Mouse (Mus musculus) limb, embryonic 15.5 days (tissue): ENCODE results near the gene Padi4. TPM values are rescaled to one million over a fixed set of nuclear protein-coding genes. Genes with fewer than 3 reads are reported as not detected.
A peak's percentile ranks its signal among the peaks of the same experiment; 100 is the strongest.

ENCODE experiments used
- ATAC-seq: fragments of 200-750 bp; cut with Nextera tagmentation; 2 replicates; pipeline ENCODE4 v1.8.0; 2017; ENCODE audit warnings: low read depth, moderate TSS enrichment; ENCODE audit not compliant: insufficient number of reproducible peaks, low FRiP score, low TSS enrichment
- H3K27ac ChIP-seq: fragments of 300-500 bp; sonication (generic); 2 replicates; pipeline ENCODE4 v1.5.1; 2015; ENCODE audit warnings: moderate library complexity, mild to moderate bottlenecking, inconsistent platforms
- H3K27me3 ChIP-seq: fragments of 300-500 bp; sonication (generic); 2 replicates; pipeline ENCODE4 v1.6.1; 2015; ENCODE audit warnings: inconsistent platforms
- H3K36me3 ChIP-seq: fragments of 300-500 bp; sonication (generic); 2 replicates; pipeline ENCODE4 v1.6.1; 2015; ENCODE audit warnings: inconsistent platforms
- H3K4me1 ChIP-seq: fragments of 300-500 bp; sonication (generic); 2 replicates; pipeline ENCODE4 v1.6.1; 2015; ENCODE audit warnings: inconsistent platforms
- H3K4me2 ChIP-seq: fragments of 300-500 bp; sonication (generic); 2 replicates; pipeline ENCODE4 v1.6.1; 2015; ENCODE audit warnings: mild to moderate bottlenecking, inconsistent platforms
- H3K4me3 ChIP-seq: fragments of 300-500 bp; sonication (generic); 2 replicates; pipeline ENCODE4 v1.5.1; 2015; ENCODE audit warnings: mild to moderate bottlenecking, inconsistent platforms
- H3K9ac ChIP-seq: fragments of 300-500 bp; sonication (generic); 2 replicates; pipeline ENCODE4 v1.6.1; 2015; ENCODE audit warnings: inconsistent platforms
- H3K9me3 ChIP-seq: fragments of 300-500 bp; sonication (generic); 2 replicates; pipeline ENCODE4 v1.6.1; 2016; ENCODE audit warnings: inconsistent platforms
- WGBS: fragments of 180-500 bp; shearing (Covaris S2); methylation state at CpG from one replicate; pipeline ENCODE4 v1.1.7; 2015; 5-methylcytosine and 5-hydroxymethylcytosine counted together
- polyA plus RNA-seq: library from polyadenylated mRNA; unstranded; fragments of >200 nt; fragmentation: Nextera tagmentation; extraction: Ambion mirVana; gene quantifications from 2 replicates; pipeline ENCODE4 v1.2.1, GENCODE M21; 2015

Padi4 gene
- polyA plus RNA-seq, 1 experiment from 2014 or later = 0.56 TPM

- no peak overlapping the region for H3K4me2 ChIP-seq
- H3K4me1 ChIP-seq = no peaks in the 10 kb centered on the region
- ATAC-seq = no peak
- H3K27me3 ChIP-seq = no peaks in the 10 kb centered on the region
- no peaks in the 10 kb centered on the region for H3K9me3 ChIP-seq
- no peak overlapping the region for H3K4me3 ChIP-seq
- H3K9ac ChIP-seq = no peak overlapping the region
- WGBS = 85% methylated on average over 7 of the region's 7 CpGs
- no peaks in the 10 kb centered on the region for H3K36me3 ChIP-seq
- H3K27ac ChIP-seq = no peak overlapping the region
Measured at GRCm38 (mm10) chr4:140761601-140762000, 12.4 kb downstream of the Padi4 start.

- 75% methylated on average over 3 of the region's 3 CpGs for WGBS
- H3K36me3 ChIP-seq = no peaks in the 10 kb centered on the region
- H3K4me2 ChIP-seq = no peak overlapping the region
- H3K27ac ChIP-seq = no peak overlapping the region
- no peak for ATAC-seq
- no peak overlapping the region for H3K9ac ChIP-seq
- no peaks in the 10 kb centered on the region for H3K9me3 ChIP-seq
- no peaks in the 10 kb centered on the region for H3K4me1 ChIP-seq
- no peak overlapping the region for H3K4me3 ChIP-seq
- H3K27me3 ChIP-seq = no peaks in the 10 kb centered on the region
Measured at GRCm38 (mm10) chr4:140755811-140756210, 18.2 kb downstream of the Padi4 start.

- H3K27ac ChIP-seq = no peak overlapping the region
- 42% methylated on average over 7 of the region's 7 CpGs for WGBS
Measured at GRCm38 (mm10) chr4:140753366-140753765, 20.7 kb downstream of the Padi4 start.

GRCm38 (mm10) chr4:140750328-140750727, 23.7 kb downstream of the Padi4 start:
- no peak overlapping the region for H3K4me3 ChIP-seq
- H3K4me1 ChIP-seq = peaks cover 8% of the 10 kb centered on the region
- H3K36me3 ChIP-seq = no peaks in the 10 kb centered on the region
- H3K27me3 ChIP-seq = peaks cover 8% of the 10 kb centered on the region; the same call in 1 of the 2 replicates
- no peak overlapping the region for H3K27ac ChIP-seq
- no peaks in the 10 kb centered on the region for H3K9me3 ChIP-seq
- no peak for ATAC-seq
- 10% methylated on average over 19 of the region's 19 CpGs for WGBS
- no peak overlapping the region for H3K4me2 ChIP-seq
- no peak overlapping the region for H3K9ac ChIP-seq

More at GRCm38 (mm10) chr4:140753366-140753765, 20.7 kb downstream of the Padi4 start:
- Histone ChIP-seq H3K4me2 (no peak overlapping the region), H3K36me3 (no peaks in the 10 kb centered on the region), H3K27me3 (peaks cover 8% of the 10 kb centered on the region; the same call in 1 of the 2 replicates), H3K9me3 (no peaks in the 10 kb centered on the region), H3K4me3 (no peak overlapping the region), H3K9ac (no peak overlapping the region), H3K4me1 (peaks cover under 1% of the 10 kb centered on the region; the same call in 1 of the 2 replicates)
- ATAC-seq = no peak

- no peaks in the 10 kb centered on the region for H3K9me3 ChIP-seq
- H3K4me1 ChIP-seq = peaks cover 8% of the 10 kb centered on the region
- 14% methylated on average over 12 of the region's 12 CpGs for WGBS
- ATAC-seq = no peak
- 0 out of 2 replicates have a peak overlapping the region, but pooled peaks have one; percentile 2 for H3K4me2 ChIP-seq
- peaks cover 8% of the 10 kb centered on the region; the same call in 1 of the 2 replicates for H3K27me3 ChIP-seq
- H3K9ac ChIP-seq = no peak overlapping the region
- no peak overlapping the region for H3K27ac ChIP-seq
- no peak overlapping the region for H3K4me3 ChIP-seq
- H3K36me3 ChIP-seq = no peaks in the 10 kb centered on the region
Measured at GRCm38 (mm10) chr4:140747978-140748377, 26.1 kb downstream of the Padi4 start.

DNA sequence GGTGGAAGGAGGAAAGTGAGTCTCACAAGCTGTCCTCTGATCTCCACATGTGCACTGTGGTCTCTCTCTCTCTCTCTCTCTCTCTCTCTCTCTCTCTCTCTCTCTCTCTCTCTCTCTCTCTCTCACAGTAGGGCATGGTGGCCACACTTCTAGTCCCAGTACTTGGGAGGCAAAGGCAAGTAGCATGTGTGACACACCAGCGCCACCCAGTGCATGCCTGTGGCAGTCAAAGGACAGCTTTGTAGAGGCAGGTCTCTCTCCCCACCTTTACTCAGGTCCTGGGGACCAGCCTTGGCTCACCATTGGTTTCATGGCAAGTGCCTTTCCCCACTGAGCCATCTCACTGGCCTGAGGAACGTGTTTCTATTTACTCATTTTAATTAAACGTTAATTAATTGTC, 29.4 kb downstream of the Padi4 start:
- H3K9me3 ChIP-seq = no peaks in the 10 kb centered on the region
- H3K27ac ChIP-seq = no peak overlapping the region
- peaks cover 8% of the 10 kb centered on the region for H3K4me1 ChIP-seq
- no peaks in the 10 kb centered on the region for H3K27me3 ChIP-seq
- WGBS = 19% methylated on average over 3 of the region's 3 CpGs
- no peak for ATAC-seq
- H3K4me3 ChIP-seq = no peak overlapping the region
- H3K36me3 ChIP-seq = no peaks in the 10 kb centered on the region
- no peak overlapping the region for H3K4me2 ChIP-seq
- H3K9ac ChIP-seq = no peak overlapping the region

DNA sequence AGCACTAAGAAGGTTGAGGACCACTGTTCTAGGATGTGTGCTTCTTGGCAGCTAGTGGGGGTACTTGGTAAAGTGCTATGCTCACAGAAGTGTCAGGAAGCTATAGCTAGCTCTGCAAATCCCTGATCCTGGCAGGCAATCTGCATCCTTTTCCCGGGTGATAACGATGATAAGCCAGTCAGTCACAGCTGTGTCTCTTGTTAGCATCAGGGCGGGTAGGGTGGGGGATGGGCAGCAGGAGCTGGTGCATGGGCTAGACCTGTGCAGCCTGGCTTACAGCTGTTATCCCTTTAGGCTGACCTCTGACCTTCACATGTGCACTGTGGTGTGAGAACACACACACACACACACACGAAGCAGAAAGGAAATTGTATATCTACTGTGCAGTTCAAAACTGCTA, 30.9 kb downstream of the Padi4 start:
- WGBS = 45% methylated on average over 4 of the region's 4 CpGs
- H3K9ac ChIP-seq = no peak overlapping the region
- no peak overlapping the region for H3K4me2 ChIP-seq
- H3K4me1 ChIP-seq = peaks cover 5% of the 10 kb centered on the region
- H3K36me3 ChIP-seq = no peaks in the 10 kb centered on the region
- no peak for ATAC-seq
- no peaks in the 10 kb centered on the region for H3K9me3 ChIP-seq
- H3K4me3 ChIP-seq = no peak overlapping the region
- H3K27me3 ChIP-seq = no peaks in the 10 kb centered on the region
- H3K27ac ChIP-seq = no peak overlapping the region

DNA sequence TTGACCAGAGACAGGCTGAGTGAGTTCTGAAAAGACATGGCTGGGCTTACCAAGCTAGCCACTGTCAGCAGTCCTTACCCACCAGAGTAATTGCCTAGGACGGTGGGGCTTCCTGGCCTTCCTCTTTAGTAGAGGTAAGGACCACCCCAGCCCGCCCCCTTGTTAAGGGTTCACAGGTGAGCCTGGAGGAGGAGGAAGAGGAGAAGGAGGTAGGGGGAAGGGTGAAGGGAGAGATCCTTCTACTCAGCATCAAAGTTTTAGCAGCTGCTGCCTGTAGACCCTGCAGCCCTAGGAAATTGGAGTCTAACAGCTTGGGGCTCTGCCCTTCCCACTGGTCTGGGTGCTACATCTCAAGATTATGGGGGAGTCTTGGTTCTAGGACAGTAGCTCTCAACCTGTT, 31.5 kb downstream of the Padi4 start, which contains the start of gene Padi6:
Gene Padi6, minus strand, starts transcription at position 101 of the 400 bp plus-strand sequence.
- Histone ChIP-seq H3K36me3 (no peaks in the 10 kb centered on the region), H3K9me3 (no peaks in the 10 kb centered on the region), H3K27ac (no peak within 1 kb of the TSS), H3K27me3 (no peaks in the 10 kb centered on the region), H3K4me2 (no peak within 1 kb of the TSS), H3K4me1 (no peaks in the 10 kb centered on the region; the same call in 1 of the 2 replicates), H3K4me3 (no peak within 1 kb of the TSS), H3K9ac (no peak within 1 kb of the TSS)
- ATAC-seq = no peak
- 56% methylated on average over 2 of the region's 2 CpGs for WGBS

DNA sequence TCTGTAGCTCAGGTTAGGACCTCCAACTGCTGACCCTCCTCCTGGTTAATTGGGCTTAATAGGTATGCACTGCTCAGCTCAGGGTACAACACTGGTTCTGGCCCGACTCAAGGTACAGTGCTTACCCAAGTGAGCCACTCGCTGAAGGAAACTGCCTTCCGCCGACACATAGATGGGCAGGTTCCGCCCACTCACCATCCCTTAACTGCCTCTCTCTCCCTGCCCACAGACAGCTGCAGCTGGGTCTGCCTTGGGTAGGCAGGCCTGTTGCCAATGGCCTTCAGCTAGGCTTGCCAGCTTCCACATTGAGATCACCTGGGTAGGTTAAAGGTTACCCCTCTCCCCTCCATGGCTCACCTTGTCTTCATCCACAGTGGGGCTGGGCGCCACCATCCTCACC, 32.6 kb downstream of the Padi4 start:
- 82% methylated on average over 6 of the region's 6 CpGs for WGBS
- H3K36me3 ChIP-seq = no peaks in the 10 kb centered on the region

DNA sequence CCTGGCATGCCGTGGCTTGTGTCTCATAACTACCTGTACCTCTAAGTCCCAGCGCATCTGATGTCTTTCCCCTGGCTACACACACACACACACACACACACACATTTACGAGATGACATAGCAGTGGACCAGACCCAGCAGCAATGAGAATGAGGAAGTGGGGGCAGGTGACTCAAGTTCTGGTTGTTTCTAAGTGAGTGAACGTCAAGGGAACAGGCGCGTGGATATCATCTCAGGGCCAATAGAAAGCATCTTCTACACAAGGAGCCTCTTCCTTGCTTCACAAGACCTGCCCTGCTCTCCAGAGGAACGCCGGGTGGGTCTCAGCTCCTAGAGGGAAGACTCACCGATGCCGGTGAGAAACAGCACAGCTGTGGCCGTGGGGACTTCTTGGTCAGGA, 33.4 kb downstream of the Padi4 start:
- no peak for ATAC-seq
- Histone ChIP-seq H3K4me3 (no peak overlapping the region), H3K27ac (no peak overlapping the region), H3K36me3 (no peaks in the 10 kb centered on the region), H3K4me1 (no peaks in the 10 kb centered on the region), H3K27me3 (no peaks in the 10 kb centered on the region), H3K9me3 (no peaks in the 10 kb centered on the region), H3K4me2 (no peak overlapping the region), H3K9ac (no peak overlapping the region)
- WGBS = 78% methylated on average over 11 of the region's 11 CpGs

More for the DNA sequence above, 32.6 kb downstream of the Padi4 start:
- Histone ChIP-seq H3K4me3 (no peak overlapping the region), H3K4me1 (no peaks in the 10 kb centered on the region), H3K9me3 (no peaks in the 10 kb centered on the region), H3K4me2 (no peak overlapping the region), H3K27me3 (no peaks in the 10 kb centered on the region), H3K27ac (no peak overlapping the region), H3K9ac (no peak overlapping the region)
- ATAC-seq = 0 out of 2 replicates have a peak, but pooled peaks have one; percentile 12

GRCm38 (mm10) chr4:140732871-140733270, 41.2 kb downstream of the Padi4 start:
- H3K27ac ChIP-seq = no peak overlapping the region
- no peaks in the 10 kb centered on the region for H3K27me3 ChIP-seq
- WGBS = 74% methylated on average over 7 of the region's 7 CpGs
- no peak overlapping the region for H3K4me3 ChIP-seq
- H3K9ac ChIP-seq = no peak overlapping the region
- H3K9me3 ChIP-seq = no peaks in the 10 kb centered on the region
- no peak overlapping the region for H3K4me2 ChIP-seq
- no peaks in the 10 kb centered on the region for H3K36me3 ChIP-seq
- H3K4me1 ChIP-seq = no peaks in the 10 kb centered on the region
- no peak for ATAC-seq

DNA sequence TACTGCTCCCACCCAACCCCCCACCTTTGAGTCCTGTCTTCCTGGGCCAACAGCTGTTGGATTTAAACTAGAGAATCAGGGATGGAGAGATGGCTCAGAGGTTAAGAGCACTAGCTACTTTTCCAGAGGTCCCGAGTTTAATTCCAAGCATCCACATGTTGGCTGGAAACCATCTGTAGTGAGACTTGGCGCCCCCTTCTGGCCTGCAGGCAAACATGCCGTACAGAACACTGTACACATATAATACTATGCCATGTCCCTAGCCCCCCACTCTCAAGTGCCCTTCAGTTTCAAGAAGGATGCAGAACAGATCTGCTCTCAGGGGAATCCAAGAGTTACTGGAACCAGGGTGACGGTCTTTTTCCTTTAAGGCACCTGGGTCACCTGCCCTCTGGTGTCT, 42.4 kb downstream of the Padi4 start:
- H3K4me2 ChIP-seq = no peak overlapping the region
- ATAC-seq = no peak
- WGBS = 72% methylated on average over 4 of the region's 4 CpGs

GRCm38 (mm10) chr4:140726907-140727306, 47.1 kb downstream of the Padi4 start:
- WGBS = 81% methylated on average over 12 of the region's 12 CpGs
- peaks cover 14% of the 10 kb centered on the region for H3K36me3 ChIP-seq
- H3K4me1 ChIP-seq = peaks cover 4% of the 10 kb centered on the region; the same call in 1 of the 2 replicates
- H3K9me3 ChIP-seq = no peaks in the 10 kb centered on the region
- no peaks in the 10 kb centered on the region for H3K27me3 ChIP-seq
- no peak for ATAC-seq
- no peak overlapping the region for H3K4me3 ChIP-seq
- H3K4me2 ChIP-seq = no peak overlapping the region
- no peak overlapping the region for H3K27ac ChIP-seq
- H3K9ac ChIP-seq = no peak overlapping the region

More for the DNA sequence above, 42.4 kb downstream of the Padi4 start:
- Histone ChIP-seq H3K4me1 (no peaks in the 10 kb centered on the region), H3K4me3 (no peak overlapping the region), H3K36me3 (no peaks in the 10 kb centered on the region), H3K27ac (no peak overlapping the region), H3K9ac (no peak overlapping the region), H3K27me3 (no peaks in the 10 kb centered on the region), H3K9me3 (no peaks in the 10 kb centered on the region)
